Mouse (Mus musculus): ENCODE measurements around the gene Dyx1c1.

Dyx1c1 gene

GRCm38 (mm10) chr9:72972984-72973383 lies 14.4 kb downstream of the Dyx1c1 start:
- DNase-seq (ENCODE audit: extremely low spot score, low spot score), result no peak

- DNase-seq (ENCODE audit: extremely low spot score, low spot score), result no peak
Observed at GRCm38 (mm10) chr9:72974734-72975133, 16.1 kb downstream of the Dyx1c1 start.

GRCm38 (mm10) chr9:72975242-72975641 lies 16.7 kb downstream of the Dyx1c1 start:
- DNase-seq (ENCODE audit: extremely low spot score, low spot score), result no peak

GRCm38 (mm10) chr9:72983066-72983465 lies 24.5 kb downstream of the Dyx1c1 start:
- no peak for DNase-seq (ENCODE audit: extremely low spot score, low spot score)

GRCm38 (mm10) chr9:72985250-72986220 lies 26.9 kb downstream of the Dyx1c1 start, which contains the start of the genes Ccpg1os and Ccpg1:
Ccpg1os (minus strand) TSS chr9:72985382.
Ccpg1 (plus strand) TSS chr9:72985429.
- DNase-seq (ENCODE audit: extremely low spot score, low spot score), result peak; percentile 97

GRCm38 (mm10) chr9:72987703-72988102 lies 29.1 kb downstream of the Dyx1c1 start:
- no peak for DNase-seq (ENCODE audit: extremely low spot score, low spot score)

GRCm38 (mm10) chr9:72988706-72989105 lies 30.1 kb downstream of the Dyx1c1 start:
- no peak for DNase-seq (ENCODE audit: extremely low spot score, low spot score)

GRCm38 (mm10) chr9:72991420-72991819 lies 32.8 kb downstream of the Dyx1c1 start:
- no peak for DNase-seq (ENCODE audit: extremely low spot score, low spot score)

- DNase-seq (ENCODE audit: extremely low spot score, low spot score), result no peak
Observed at GRCm38 (mm10) chr9:72992576-72992975, 34.0 kb downstream of the Dyx1c1 start.

- no peak for DNase-seq (ENCODE audit: extremely low spot score, low spot score)
Observed at GRCm38 (mm10) chr9:72996167-72996566, 37.6 kb downstream of the Dyx1c1 start.

GRCm38 (mm10) chr9:72996806-72997205 lies 38.2 kb downstream of the Dyx1c1 start:
- DNase-seq (ENCODE audit: extremely low spot score, low spot score), result no peak

GRCm38 (mm10) chr9:73000487-73000886 lies 41.9 kb downstream of the Dyx1c1 start:
- DNase-seq (ENCODE audit: extremely low spot score, low spot score), result no peak

- DNase-seq (ENCODE audit: extremely low spot score, low spot score), result no peak
Observed at GRCm38 (mm10) chr9:73001314-73002011, 42.9 kb downstream of the Dyx1c1 start.

- DNase-seq (ENCODE audit: extremely low spot score, low spot score), result no peak
Observed at GRCm38 (mm10) chr9:73002177-73002576, 43.6 kb downstream of the Dyx1c1 start.

GRCm38 (mm10) chr9:73004076-73004475 lies 45.5 kb downstream of the Dyx1c1 start:
- DNase-seq (ENCODE audit: extremely low spot score, low spot score), result no peak

- DNase-seq (ENCODE audit: extremely low spot score, low spot score), result no peak
Observed at GRCm38 (mm10) chr9:73005106-73005505, 46.5 kb downstream of the Dyx1c1 start.

GRCm38 (mm10) chr9:73006175-73006574 lies 47.6 kb downstream of the Dyx1c1 start:
- no peak for DNase-seq (ENCODE audit: extremely low spot score, low spot score)

GRCm38 (mm10) chr9:73008384-73008783 lies 49.8 kb downstream of the Dyx1c1 start:
- no peak for DNase-seq (ENCODE audit: extremely low spot score, low spot score)

- DNase-seq (ENCODE audit: extremely low spot score, low spot score), result no peak
Observed at GRCm38 (mm10) chr9:73012629-73013028, 54.0 kb downstream of the Dyx1c1 start.

GRCm38 (mm10) chr9:73014724-73015123 lies 56.1 kb downstream of the Dyx1c1 start:
- DNase-seq (ENCODE audit: extremely low spot score, low spot score), result no peak

GRCm38 (mm10) chr9:73019841-73020240 lies 61.3 kb downstream of the Dyx1c1 start:
- no peak for DNase-seq (ENCODE audit: extremely low spot score, low spot score)

- DNase-seq (ENCODE audit: extremely low spot score, low spot score), result no peak
Observed at GRCm38 (mm10) chr9:73020566-73021097, 62.0 kb downstream of the Dyx1c1 start.
